8 mouse cellular contexts compared by ENCODE assay signal in the genomic region with DNA sequence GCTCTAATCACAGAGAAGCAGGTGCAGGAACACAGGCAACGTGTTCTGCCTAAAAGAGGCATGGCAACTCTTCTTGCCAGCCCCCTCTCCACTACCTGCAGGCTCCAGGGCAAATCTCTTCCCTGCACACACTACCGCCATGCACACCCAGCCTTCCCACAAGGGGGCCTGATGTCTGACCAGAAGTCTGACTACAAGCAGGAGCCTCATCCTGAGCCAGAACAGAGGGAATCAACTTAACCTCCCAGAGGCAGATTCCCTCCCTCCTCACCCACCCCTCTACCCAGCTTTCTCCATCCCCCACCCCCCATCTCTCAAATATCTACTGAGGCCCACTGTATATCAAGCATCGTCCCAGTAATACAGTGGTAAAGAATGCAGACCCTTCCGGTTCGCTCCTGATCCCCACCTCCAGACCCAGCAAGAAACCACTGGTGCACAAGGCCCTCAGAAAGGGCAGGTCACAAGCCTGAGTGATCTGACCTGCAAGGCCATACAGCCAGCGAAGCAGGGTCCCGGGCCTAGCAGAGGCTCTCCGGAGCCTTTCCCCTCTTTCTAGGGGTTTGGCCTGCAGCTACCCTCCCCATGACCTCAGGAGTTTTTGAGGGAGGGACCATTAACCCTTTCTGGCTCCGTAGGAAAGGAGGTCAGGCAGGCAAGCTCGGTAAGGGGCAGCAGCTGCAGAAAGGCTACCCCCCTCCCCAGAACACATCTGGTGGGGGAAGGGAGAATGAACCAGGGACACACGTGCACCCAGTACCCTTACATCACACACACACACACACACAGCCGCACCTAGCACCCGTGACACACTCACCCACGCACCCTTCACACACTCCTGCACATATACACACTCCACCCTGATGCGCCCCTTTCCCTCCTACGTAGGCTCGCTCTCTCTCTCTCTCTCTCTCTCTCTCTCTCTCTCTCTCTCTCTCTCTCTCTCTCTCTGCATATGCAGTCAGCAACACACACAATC. TPM values are rescaled to one million over a fixed set of nuclear protein-coding genes. Genes with fewer than 3 reads are reported as not detected.
DNase-seq lines count a peak whose midpoint lies in the region; ATAC-seq and TF ChIP-seq lines count a peak whose summit lies in the region.

No protein-coding gene starts in this region.

- peak; percentile 75 for ATAC-seq in forebrain, embryonic 13.5 days
- ATAC-seq in liver, embryonic 16.5 days (ENCODE audit: low read depth) = no peak

- H3K27ac ChIP-seq in heart, adult 2 months = no peak overlapping the region
- H3K27ac ChIP-seq in forebrain, embryonic 13.5 days = no peak overlapping the region; the same call in 1 of the 2 replicates
- no peak overlapping the region for H3K27ac ChIP-seq in liver, embryonic 16.5 days (ENCODE audit: low read length)

- WGBS in heart, adult 2 months = 56% methylated on average over 17 of the region's 17 CpGs
- WGBS in forebrain, embryonic 13.5 days = 11% methylated on average over 16 of the region's 17 CpGs
- WGBS in liver, embryonic 16.5 days (ENCODE audit: insufficient replicate concordance) = 23% methylated on average over 16 of the region's 17 CpGs

- DNase-seq in heart, adult 2 months = no peak
- no peak for DNase-seq in heart, postnatal 4 days
- no peak for DNase-seq in gastrocnemius, adult 18-20 months (ENCODE audit: low spot score)
- DNase-seq in spleen, adult 12 weeks (ENCODE audit: low spot score) = no peak
- no peak for DNase-seq in ovary, postnatal 36 days (ENCODE audit: low spot score)

- no peaks in the 10 kb centered on the region for H3K27me3 ChIP-seq in heart, adult 2 months (ENCODE audit: control insufficient read depth, insufficient read depth, low read length)
- H3K27me3 ChIP-seq in E14TG2a.4 (ENCODE audit: insufficient read depth, low read length) = peaks cover 93% of the 10 kb centered on the region
- H3K27me3 ChIP-seq in forebrain, embryonic 13.5 days = peaks cover 53% of the 10 kb centered on the region
- H3K27me3 ChIP-seq in liver, embryonic 16.5 days (ENCODE audit: control insufficient read depth, insufficient read depth, low read depth, low read length) = peaks cover 80% of the 10 kb centered on the region

- peak overlapping the region; percentile 84 for H3K4me2 ChIP-seq in forebrain, embryonic 13.5 days
- peak overlapping the region; percentile 68; the same call in 1 of the 2 replicates for H3K4me2 ChIP-seq in liver, embryonic 16.5 days (ENCODE audit: low read depth, low read length)

- no peaks in the 10 kb centered on the region for H3K79me2 ChIP-seq in heart, adult 2 months (replicated peaks; ENCODE audit: control insufficient read depth, insufficient read depth, low read length)

- no peak for TF ChIP-seq POLR2A in heart, adult 2 months (IDR thresholded peaks at IDR 0.05; ENCODE audit: insufficient read depth, low read depth, low read length)

- TF ChIP-seq EP300 in heart, adult 2 months (IDR thresholded peaks at IDR 0.05; ENCODE audit: insufficient read depth, low read depth, low read length) = no peak

- peak overlapping the region; percentile 45 for H3K9ac ChIP-seq in heart, adult 2 months (ENCODE audit: low read depth, low read length)
- H3K9ac ChIP-seq in forebrain, embryonic 13.5 days = peak overlapping the region; percentile 74
- no peak overlapping the region for H3K9ac ChIP-seq in liver, embryonic 16.5 days (ENCODE audit: low read depth, low read length)

- TF ChIP-seq CTCF in heart, adult 2 months (IDR thresholded peaks at IDR 0.05) = peak; percentile 41
- no peak for TF ChIP-seq CTCF in E14TG2a.4 (conservative IDR thresholded peaks at IDR 0.05; ENCODE audit: low read length)

- no peaks in the 10 kb centered on the region for H3K9me3 ChIP-seq in E14TG2a.4 (ENCODE audit: low read length)
- no peaks in the 10 kb centered on the region for H3K9me3 ChIP-seq in forebrain, embryonic 13.5 days (replicated peaks)
- no peaks in the 10 kb centered on the region for H3K9me3 ChIP-seq in liver, embryonic 16.5 days (replicated peaks; ENCODE audit: control insufficient read depth, low read length)

- H3K4me1 ChIP-seq in heart, adult 2 months (ENCODE audit: control insufficient read depth, insufficient read depth, low read length) = no peaks in the 10 kb centered on the region
- peaks cover 30% of the 10 kb centered on the region for H3K4me1 ChIP-seq in E14TG2a.4 (replicated peaks; ENCODE audit: low read depth, low read length)
- H3K4me1 ChIP-seq in forebrain, embryonic 13.5 days = peaks cover 11% of the 10 kb centered on the region
- H3K4me1 ChIP-seq in liver, embryonic 16.5 days (ENCODE audit: control insufficient read depth, low read depth, low read length) = no peaks in the 10 kb centered on the region

- intact Hi-C loops in heart, adult 2 months (cut with DNase I) = loop anchor here (2.0 kb wide), 1 partner anchor 15 kb away; no protein-coding TSS in a partner anchor

- H3K4me3 ChIP-seq in heart, adult 2 months = no peak overlapping the region; the same call in 1 of the 2 replicates
- peak overlapping the region; percentile 87 for H3K4me3 ChIP-seq in E14TG2a.4 (replicated peaks; ENCODE audit: low read length)
- peak overlapping the region; percentile 61 for H3K4me3 ChIP-seq in forebrain, embryonic 13.5 days
- H3K4me3 ChIP-seq in liver, embryonic 16.5 days (ENCODE audit: low read depth, low read length) = no peak overlapping the region

- H3K36me3 ChIP-seq in heart, adult 2 months (ENCODE audit: control insufficient read depth, insufficient read depth, low read length) = no peaks in the 10 kb centered on the region
- H3K36me3 ChIP-seq in E14TG2a.4 (ENCODE audit: insufficient read depth, low read length) = no peaks in the 10 kb centered on the region
- no peaks in the 10 kb centered on the region for H3K36me3 ChIP-seq in forebrain, embryonic 13.5 days (ENCODE audit: poor library complexity, severe bottlenecking)
- H3K36me3 ChIP-seq in liver, embryonic 16.5 days (ENCODE audit: control insufficient read depth, insufficient read depth) = no peaks in the 10 kb centered on the region

RNA-seq across cellular contexts. Expression of gene Prrt4, which starts 1.2 kb away (rescaled TPM):
- total RNA-seq in heart, adult 2 months (2021) = 1 to 10 TPM; 2.2 TPM
- 2.0 and 2.2 TPM in 2 replicates for polyA plus RNA-seq in heart, adult 2 months (2012; rRNA removed)
- total RNA-seq in heart, postnatal 4 days (2021) = 1 to 10 TPM; 7.3 to 7.7 TPM
- polyA plus RNA-seq in forebrain, embryonic 13.5 days (2015; fragmentation: Nextera tagmentation; extraction: Ambion mirVana) = 1.5 and 1.8 TPM in 2 replicates
- polyA plus RNA-seq in liver, embryonic 16.5 days (2015; fragmentation: Nextera tagmentation; extraction: Ambion mirVana) = 0.04 TPM in 1 of 2 replicates, not detected in the other
- under 1 TPM; 0.30 to 1.00 TPM for total RNA-seq in gastrocnemius, adult 18-20 months (2021)

RNA-seq across cellular contexts. Expression of gene Rbm28, which starts 13.4 kb away (rescaled TPM):
- 10 to 100 TPM; 18.4 to 18.8 TPM for total RNA-seq in heart, adult 2 months (2021)
- 4.6 and 13.2 TPM in 2 replicates for polyA plus RNA-seq in heart, adult 2 months (2012; rRNA removed)
- total RNA-seq in heart, postnatal 4 days (2021) = 10 to 100 TPM; 30.3 to 32.5 TPM
- polyA plus RNA-seq in forebrain, embryonic 13.5 days (2015; fragmentation: Nextera tagmentation; extraction: Ambion mirVana) = 46.9 and 48.8 TPM in 2 replicates
- polyA plus RNA-seq in liver, embryonic 16.5 days (2015; fragmentation: Nextera tagmentation; extraction: Ambion mirVana) = 8.8 and 8.9 TPM in 2 replicates
- total RNA-seq in gastrocnemius, adult 18-20 months (2021) = 10 to 100 TPM; 12.9 to 15.2 TPM

RNA-seq across cellular contexts. Expression of gene Impdh1, which starts 38.0 kb away (rescaled TPM):
- total RNA-seq in heart, adult 2 months (2021) = 10 to 100 TPM; 17.8 to 18.9 TPM
- polyA plus RNA-seq in heart, adult 2 months (2012; rRNA removed) = 34.2 and 36.3 TPM in 2 replicates
- total RNA-seq in heart, postnatal 4 days (2021) = 10 to 100 TPM; 29.5 to 30.6 TPM
- polyA plus RNA-seq in forebrain, embryonic 13.5 days (2015; fragmentation: Nextera tagmentation; extraction: Ambion mirVana) = 37.6 and 39.2 TPM in 2 replicates
- polyA plus RNA-seq in liver, embryonic 16.5 days (2015; fragmentation: Nextera tagmentation; extraction: Ambion mirVana) = 8.4 and 10.0 TPM in 2 replicates
- total RNA-seq in gastrocnemius, adult 18-20 months (2021) = 10 to 100 TPM in 1 of 2 experiments, 1 to 10 TPM in 1; 9.2 to 12.8 TPM

Comparison
In these comparisons a context has a peak if more than half of its experiments do, and no peak if none do; other contexts are left out.
1. H3K4me3 ChIP-seq: peak in E14TG2a.4 (single experiment) and forebrain, embryonic 13.5 days (single experiment); none in heart, adult 2 months (single experiment) and liver, embryonic 16.5 days (single experiment).